Mouse (Mus musculus) heart, adult 18-20 months (tissue): Measurements from ENCODE around the gene C3. TPM values are rescaled to one million over a fixed set of nuclear protein-coding genes. Genes with fewer than 3 reads are reported as not detected.

ENCODE experiments used
- DNase-seq, 2 experiments: peaks; one replicate each; pipeline ENCODE4 v3.0.0; 2021 to 2022; ENCODE audit warnings: mixed read lengths in 1 of 2
- long read RNA-seq, 2 experiments: library from polyadenylated mRNA; stranded (forward); transcript quantifications; one replicate each; pipeline ENCODE4 v2.0.0; 2021
- total RNA-seq, 2 experiments: library from RNA; stranded (reverse); gene quantifications; 2 replicates each; pipeline ENCODE4 v1.2.3; 2021

C3 gene
- total RNA-seq: 100 to 1,000 TPM in 1 of 2 experiments, 10 to 100 TPM in 1; 69.5 to 194 TPM
- long read RNA-seq, experiment 1, full-length matches to known transcripts: 8 of 19 reads
- long read RNA-seq, experiment 1, partial matches to known transcripts: 8 of 19 reads
- long read RNA-seq, experiment 1, other reads (novel, unspliced or antisense): 3 of 19 reads
- long read RNA-seq, experiment 2, full-length matches to known transcripts: 4 of 46 reads
- long read RNA-seq, experiment 2, partial matches to known transcripts: 33 of 46 reads
- long read RNA-seq, experiment 2, other reads (novel, unspliced or antisense): 9 of 46 reads

DNA sequence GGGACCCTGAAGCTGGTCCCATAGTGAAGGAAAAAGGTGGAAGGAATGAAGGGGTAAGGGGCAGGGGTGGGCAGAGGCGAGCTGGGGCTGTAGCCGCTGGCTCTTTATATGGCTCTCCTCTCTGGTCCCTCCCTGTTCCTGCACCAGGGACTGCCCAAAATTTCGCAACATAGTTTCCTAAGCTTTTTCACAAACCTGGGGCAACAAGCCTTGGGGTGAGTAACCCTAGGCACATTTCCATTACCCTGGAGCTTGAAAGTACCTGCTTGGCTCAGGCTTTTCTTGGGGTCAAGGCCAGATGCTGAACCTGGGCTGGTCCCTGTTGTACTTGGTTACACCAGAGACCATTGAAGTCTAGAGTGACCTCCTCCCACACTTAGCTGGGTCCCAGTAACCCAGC lies at the start of gene C3:
TSS of gene C3 (minus strand) at position 123 of the 400 bp plus-strand sequence.
- DNase-seq: peak; percentile 42 to 71

DNA sequence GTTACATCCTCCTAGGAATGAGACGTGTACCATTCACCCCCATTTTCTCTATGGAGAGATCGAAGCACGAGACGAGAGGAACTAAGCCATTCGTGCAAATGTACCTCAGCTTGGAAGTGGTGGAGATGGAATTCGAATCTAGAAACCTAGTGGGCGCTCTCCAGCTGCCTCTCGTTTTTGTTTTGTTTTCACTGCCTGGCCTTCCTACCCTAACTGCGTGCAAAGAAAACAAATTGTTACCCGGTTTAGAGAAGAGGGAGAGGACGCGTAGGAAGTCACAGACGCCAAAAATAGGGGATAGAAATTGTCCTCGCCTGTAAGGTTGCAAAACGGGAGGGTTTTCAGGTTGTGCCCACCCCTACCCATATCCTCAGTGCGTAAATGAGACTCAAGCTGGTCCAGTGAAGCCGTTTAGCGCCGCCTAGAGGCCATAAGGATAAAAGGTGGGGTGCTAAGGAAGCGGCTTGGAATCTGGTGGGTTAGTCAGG lies 48.7 kb upstream of the C3 start:
- DNase-seq: peak; percentile 87 to 88

DNA sequence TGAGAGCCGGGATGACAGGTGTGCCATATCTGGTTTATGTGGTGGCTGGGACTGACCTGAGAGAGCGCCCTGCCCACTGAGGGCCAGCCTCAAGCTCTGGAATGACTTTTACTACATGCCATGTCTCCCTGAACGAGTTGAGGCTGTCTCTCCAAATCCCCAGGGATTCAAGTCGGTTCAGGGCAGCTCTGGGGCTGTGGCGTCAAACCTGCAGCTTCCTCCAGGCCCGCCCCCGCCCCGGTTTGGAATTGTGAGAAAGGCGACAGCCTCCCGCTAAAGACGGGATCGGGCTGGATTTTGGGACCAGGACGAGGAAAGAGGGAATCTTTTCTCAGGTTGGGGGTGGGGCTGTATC lies 48.0 kb upstream of the C3 start:
- DNase-seq: peak; percentile 57 to 69

DNA sequence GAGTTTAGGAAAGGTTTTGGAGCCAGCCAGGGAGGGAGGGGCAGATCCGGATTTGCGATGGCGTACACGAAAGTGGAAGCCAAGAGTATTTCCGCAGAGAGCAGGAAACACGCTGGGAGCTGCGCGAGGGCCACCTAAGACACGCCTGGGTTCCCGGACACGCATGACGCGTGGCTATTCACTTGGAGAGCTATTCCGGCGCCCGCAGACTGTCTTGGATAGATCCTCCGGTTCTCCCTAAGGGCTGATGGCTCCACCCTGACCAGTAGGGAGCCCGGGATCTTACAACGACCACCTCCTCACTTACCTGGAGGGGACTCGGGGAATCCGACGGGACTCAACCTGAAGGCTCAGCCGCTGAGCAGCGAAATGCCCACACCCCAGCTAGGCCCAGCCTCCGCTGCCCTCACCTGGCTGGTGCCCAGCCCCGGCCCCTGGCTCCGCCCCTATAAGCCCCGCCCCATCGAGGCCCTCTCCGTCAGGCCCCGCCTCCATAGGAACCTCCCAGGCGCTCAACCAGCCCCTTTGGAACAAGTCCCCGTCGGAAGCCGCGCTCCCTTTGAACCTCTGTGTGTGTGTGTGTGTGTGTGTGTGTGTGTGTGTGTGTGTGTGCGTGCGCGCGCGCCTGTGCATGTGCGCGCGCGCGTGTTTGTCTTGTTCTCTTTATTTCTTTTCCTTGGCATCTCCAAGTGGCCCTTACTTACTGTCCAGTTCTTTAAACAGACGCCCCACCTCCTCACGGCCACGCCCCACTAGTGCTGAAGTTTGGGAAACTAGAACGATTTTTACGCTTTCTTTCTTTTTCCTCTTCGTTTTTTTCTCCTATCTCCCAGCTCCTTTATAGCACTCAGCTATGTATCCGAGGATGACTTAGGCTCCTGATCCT lies 47.4 kb upstream of the C3 start:
- peak; percentile 95 to 96 for DNase-seq

DNA sequence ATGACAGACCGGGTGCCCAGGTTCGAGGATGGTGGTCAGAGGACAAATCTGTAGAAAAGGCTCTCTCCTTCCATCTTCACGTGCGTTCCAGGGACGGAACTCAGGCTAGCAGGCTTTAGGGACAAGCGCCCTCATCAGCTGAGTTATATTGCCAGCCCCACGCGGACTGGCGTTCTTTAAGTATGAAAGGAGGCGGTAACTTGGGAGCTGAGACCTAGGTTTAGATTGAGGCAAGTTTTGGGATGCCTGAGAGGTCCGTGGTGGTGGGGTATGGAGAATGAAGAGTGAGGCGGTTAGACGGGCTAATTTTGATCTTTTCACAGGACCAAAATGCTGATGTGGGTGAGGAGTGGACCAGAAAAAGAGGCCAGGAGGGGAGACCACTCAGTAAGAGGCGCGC lies 46.8 kb upstream of the C3 start:
- DNase-seq: no peak

DNA sequence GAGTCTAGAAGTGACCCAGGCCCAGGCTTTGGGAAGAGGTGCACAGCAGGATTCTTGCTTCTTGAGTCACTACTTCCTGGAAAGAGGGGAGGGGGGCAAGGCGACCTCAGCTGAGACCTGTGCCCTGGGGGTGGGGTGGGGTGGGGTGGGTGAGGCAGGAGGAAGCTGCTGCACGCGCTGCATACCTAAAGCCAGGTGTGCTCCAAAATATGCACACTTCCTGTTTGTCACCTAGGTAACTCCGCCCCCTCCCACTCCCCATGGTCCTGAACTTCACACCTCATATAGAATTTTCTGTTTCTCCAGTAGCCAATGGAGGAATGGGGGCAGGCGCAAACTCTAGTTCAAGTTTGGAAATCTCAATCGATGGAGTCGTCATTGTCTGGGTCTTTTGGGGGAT lies 45.9 kb upstream of the C3 start:
- no peak for DNase-seq

DNA sequence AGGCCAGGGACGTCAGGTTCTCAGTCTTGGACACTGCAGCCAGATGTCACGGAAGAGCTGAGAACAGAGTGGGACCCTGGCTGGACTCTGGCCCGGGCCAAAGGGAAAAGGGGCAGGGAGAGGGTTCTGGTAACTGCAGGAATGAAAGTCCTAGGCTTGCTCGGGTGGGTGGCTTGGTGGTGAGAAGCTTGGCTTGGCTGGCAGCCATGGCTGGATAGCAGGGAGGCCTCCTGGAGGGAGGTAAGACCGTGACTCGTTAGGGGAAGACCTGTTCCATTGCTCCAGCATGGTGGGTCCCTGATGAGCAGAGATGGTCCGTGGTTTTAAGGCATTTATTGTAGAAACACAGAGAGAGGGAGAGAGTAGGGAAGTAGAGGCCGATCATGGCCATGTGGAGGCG lies 43.4 kb upstream of the C3 start:
- DNase-seq: no peak

DNA sequence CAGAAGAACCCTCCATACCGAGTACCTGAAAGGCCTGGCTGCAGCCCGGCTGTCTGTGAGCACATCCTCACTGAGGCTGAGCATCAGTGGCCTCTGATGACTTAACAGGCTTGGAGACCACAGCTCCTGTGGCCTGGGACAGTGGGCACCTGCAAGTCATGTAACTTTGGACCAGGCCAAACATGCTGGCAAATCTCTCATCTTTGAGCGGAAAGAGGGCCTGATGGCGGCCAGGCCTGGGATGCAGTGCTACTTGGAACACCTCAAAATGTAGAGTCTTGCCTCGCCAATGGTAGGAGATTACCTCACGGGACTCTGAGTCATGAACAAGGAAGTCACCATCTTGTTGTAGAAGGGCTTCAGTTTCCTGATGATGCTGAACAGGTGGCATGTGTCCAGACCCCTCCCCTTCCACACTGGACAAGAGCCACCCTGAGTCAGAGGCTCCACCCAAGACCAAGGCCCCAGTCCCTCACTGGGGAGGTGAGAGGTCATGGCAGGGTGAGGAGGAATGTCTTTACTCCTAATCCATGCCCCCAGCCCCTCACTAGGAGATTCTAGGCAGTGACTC lies 39.7 kb upstream of the C3 start:
- DNase-seq: peak; percentile 69 to 77

DNA sequence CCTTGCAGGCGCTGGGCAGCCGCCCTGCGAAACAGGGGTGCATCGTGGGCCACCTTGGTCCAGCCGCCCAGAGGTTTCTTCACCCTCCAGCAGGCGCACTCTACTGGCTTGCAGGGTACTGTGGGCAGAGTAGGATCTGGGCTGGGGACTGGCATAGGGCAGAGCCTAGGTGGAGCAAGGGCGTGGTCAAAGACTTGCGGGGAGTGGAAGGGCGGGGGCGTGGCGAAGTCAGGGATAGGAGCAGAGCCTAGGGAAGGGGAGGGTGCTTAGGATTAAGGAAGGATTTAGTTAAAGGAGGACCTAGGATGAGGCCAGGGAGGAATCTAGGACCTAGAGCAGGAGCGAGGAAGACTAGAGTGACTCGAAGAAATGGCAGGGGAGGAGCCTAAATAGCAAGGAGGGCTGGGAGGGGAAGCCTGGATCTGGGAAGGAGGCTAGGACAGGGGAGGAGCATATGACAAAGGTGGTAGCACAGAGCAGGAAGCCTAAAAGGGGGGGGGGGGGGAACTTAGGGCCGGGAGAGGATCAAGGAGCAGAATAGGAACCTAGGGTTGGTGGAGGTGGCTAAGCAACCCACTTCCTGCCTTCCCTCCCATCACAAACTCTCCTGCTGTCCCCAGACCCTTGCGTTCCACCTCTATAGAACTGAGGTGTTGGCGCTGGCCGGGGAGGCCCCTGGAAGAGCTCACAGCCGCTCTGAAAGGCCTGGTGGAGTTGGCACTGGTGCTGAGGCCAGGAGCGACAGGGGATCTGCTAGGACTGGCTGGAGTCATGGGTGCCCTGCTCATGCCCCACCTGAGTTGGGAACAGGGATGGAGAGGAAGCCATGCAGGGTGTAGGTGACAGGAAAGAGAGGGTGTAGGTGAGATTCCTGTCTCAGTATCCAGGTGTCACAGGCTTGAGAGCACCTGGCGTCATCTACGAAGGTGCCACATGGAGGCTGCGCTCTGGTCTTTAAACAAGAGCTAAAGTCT lies 37.3 kb upstream of the C3 start:
- DNase-seq: peak; percentile 80 to 88

DNA sequence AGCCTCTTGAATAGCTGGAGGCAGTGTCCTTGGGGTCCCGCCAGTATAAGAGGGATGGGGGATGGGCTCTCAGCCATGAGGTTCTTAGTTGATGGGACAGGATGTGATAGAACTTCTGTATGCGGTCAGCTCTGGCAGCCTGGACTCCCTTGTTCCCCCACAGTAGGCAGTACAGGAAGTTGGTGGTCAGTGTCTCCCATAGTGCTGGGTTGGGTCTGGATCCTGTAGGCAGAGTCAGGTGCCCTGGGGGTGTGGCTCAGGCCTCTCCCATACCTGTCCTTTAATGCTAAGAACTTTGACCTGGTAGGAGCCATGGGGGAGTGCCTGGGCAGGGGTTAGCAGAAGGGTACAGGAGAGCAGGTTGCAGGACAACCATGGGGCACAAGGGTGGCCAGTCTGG lies 36.2 kb upstream of the C3 start:
- no peak for DNase-seq

DNA sequence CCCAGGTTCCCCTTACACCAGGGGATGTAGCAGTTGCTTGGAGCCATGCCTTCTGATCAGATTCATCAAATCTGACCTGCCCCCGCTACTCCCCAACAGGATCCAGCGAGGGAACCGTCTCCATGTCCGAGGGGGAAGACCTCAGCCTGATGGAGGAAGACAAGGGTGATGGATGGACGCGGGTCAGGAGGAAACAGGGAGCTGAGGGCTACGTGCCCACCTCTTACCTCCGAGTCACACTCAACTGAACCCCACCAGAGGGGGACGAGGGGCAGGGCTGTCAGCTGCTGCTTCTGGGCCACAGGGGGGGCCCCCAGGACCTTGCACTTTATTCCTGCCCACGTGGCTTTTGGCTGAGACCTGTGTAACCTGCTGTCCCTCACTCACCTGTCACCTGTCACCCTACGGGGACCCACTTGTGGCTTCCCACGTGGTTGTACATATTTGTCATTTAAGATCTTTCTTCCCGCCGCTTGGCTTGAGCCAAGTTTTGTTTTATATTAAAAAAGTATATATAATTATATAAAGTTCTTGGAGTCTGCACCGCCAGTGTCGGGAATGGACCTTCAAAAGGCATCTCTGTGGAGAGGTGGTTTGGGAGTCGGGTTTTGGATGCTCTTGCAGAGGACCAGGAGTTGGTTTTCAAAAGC lies 35.1 kb upstream of the C3 start:
- DNase-seq: no peak

DNA sequence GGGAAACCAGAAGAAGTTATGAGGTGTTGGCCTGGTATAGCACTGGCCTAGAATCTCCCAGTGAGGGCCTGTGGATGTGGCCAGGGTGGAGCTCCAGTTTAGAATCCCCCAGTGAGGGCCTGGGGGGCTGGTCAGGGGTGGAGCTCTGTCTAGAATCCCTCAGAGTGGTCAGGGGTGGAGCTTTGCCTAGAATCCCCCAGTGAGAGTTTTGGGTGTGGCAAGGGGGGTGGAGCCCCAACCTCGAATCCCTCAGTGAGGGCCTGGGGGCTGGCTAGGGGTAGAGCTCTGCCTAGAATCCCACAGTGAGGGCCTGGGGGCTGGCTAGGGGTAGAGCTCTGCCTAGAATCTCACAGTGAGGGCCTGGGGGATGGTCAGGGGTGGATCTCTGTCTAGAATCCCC lies 33.9 kb upstream of the C3 start:
- no peak for DNase-seq

DNA sequence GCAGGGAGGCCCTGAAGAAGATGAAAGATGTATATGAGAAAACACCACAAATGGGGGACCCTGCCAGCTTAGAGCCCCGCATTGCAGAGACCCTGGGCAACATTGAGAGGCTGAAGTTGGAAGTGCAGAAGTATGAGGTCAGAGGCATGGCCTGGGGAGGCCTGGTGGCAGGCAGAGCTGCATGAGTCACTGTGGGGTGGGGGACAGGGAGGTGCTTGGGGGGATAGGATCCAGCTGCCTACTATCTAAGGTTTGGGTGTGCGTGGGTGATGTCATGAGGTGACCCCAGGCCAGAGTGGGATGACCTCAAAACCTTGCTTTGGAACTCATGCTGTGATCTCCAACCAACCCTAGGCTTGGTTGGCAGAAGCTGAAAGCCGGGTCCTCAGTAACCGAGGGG lies 33.4 kb upstream of the C3 start:
- DNase-seq: no peak

DNA sequence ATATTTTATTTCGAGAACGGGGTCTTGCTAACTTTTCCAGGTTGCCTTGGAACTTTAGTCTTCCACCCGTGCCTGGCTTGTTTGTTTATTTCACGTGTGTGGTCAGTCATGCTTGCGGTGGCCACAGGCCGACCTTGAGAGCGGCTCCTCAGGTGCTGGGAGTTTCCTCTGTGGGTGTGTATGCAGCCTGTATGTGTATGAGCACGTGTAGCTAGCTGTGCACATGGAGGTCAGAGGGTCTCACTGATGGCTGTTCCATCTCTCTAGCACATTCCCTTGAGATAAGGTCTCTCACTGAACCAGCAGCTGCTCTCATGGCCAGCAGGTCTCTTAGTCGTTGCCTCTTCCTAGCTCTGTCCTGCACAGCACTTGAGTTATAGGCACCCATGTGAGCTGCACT lies 32.4 kb upstream of the C3 start:
- no peak for DNase-seq

DNA sequence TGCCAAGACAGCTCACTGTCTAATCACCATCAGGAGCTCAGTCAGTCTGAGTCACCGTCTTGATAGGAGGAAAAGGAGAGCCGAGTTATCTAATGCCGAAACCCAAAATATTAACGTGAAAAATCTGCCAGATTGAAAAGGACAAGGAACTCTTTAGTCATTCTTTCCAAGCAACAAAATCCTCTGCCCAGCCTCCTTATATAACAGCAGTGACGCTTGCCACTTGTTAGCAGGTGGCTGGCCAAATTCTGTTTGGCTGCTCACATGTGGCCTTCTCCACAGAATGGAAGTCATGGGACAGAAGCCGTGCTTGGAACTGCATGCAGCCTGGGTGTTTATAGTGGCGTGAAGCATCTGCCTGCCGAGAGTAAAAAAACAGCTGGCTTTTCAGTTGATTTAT lies 31.8 kb upstream of the C3 start:
- DNase-seq: peak; percentile 83 to 85

DNA sequence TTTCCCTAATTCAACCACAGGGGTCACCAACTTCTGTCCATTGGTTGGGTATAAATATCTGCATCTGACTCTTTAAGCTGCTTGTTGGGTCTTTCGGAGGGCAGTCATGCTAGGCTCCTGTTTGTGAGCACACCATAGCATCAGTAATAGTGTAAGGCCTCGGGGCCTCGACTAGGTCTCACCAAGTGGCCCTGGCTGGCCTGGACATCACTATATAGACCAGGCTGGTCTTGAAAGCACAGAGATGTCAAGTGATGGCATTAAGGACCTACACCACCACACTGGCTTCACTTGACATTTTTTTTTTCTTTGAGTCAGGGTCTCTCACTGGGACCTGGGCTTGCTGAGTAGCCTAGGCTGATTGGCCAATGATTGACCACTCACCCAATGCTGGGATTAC lies 30.3 kb upstream of the C3 start:
- no peak for DNase-seq

DNA sequence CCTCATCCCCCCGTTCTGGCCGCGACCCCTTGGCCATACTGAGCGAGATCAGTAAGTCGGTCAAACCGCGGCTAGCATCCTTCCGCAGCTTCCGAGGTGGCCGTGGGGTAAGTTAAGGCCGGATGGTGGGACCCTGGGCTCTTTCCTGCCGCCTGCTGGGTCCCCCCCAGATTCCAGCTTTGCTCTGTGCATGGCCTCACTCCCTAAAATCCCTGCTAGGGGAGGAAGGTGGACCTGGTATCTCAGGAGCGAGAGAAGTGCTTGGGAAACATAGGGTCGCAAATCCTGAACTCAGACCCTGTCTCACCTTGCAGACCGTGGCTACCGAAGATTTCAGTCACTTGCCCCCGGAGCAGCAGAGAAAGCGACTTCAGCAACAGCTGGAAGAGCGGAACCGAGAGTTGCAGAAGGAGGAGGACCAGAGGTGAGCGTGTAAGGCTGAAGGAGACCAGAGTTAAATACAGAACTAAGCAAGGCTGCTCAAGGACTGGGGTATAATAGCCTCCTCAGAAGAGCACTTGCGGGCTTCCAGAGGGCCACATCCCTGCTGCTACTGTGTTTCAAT lies 29.1 kb upstream of the C3 start:
- no peak for DNase-seq

DNA sequence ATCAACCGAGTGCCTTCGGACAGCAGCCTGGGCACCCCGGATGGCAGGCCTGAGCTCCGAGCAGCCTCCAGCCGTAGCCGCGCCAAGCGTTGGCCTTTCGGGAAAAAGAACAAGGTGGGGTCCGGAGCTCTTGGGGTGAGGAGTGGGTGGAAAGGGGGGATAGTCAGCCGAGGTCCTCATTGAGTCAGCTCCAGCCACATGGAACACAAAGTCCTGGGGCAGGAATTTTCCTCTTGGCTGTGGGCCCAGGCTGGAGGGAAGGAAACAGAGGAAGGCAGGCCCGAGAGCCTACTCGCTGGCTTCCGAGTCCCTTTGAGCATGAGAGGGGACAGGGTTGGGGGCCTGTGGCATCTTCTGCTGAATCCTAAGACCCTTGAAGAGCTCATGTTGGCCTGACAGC lies 27.4 kb upstream of the C3 start:
- peak; percentile 76 to 79 for DNase-seq

DNA sequence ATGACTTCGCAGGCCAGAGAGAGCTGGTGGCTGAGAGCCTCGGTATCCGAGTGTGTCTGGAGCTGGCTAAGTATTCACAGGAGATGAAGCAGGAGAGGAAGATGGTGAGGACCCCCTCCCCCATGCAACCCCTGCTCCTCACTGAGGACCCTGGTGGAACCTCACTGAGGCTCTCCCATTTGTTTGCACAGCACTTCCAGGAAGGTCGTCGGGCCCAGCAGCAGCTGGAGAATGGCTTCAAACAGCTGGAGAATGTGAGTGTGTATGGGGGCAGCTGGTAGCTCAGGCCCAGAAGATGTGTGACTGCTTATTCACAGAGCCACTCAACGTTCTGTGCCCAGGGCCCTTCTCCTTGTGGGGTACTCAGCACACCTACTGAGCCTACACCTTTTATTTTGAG lies 25.4 kb upstream of the C3 start:
- no peak for DNase-seq

DNA sequence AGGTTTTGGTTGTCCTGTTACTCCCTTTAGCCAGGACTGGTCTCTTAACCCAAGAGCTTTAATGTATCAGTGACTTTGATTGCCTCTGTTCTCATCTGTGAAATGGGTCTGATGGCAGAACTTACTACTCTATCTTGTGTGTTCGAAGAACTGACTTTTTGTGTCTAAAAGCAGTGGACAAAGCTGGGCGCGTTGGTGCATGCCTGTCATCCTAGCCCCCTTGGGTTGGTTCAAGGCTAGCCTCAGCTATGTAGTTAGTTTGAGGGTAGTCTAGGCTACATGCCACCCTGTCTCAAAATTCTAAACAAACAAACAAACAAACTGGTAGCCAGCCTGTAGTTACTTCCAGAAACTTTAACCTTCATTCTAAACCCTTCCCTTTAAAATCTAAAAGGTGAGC lies 23.5 kb upstream of the C3 start:
- DNase-seq: no peak
